22 mouse cellular contexts compared by ENCODE assay signal in the genomic region with DNA sequence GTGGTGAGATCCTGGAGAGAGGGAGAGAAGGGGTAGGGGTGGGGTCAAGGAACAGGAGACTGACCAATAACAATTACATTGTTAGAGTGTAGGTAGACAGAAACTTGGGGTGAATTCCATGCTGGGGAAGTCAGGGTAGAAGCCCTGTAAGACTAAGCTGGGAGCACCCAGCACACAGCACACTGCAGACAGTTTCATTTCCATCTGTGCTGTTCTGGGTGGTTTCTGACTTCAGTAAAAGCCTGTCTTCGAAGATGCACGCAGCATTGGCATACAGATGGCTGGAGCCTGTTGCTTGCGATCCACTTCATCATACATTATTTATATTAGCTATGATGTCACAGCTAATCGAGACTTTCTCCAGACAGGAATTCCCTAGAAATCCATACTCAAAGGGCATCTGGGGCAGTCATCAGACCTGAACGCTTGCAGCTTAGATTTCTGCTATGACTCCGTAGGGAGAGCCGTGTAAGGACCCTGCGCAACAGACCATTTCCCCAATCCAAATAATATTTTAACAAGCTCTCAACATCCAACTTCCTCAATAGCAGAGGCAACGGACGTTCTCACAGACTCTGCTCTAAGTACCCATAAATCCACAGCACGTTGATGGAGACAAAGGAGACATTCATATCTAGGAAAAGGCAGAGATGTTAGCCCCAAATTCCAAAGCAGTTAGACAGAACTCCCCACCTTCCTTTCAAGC. TPM values are rescaled to one million over a fixed set of nuclear protein-coding genes. Genes with fewer than 3 reads are reported as not detected.
DNase-seq lines count a peak whose midpoint lies in the region; ATAC-seq lines count a peak whose summit lies in the region.
"Had no signal": no experiment of that assay in that cellular context is flagged by ENCODE, and none has a peak within 500 bp of the region (broad histone marks: within the 10 kb centered on the region; RNA-seq: fewer than 3 reads in every experiment).

No protein-coding gene starts in this region.

- peak; percentile 54 for DNase-seq in layer of hippocampus, adult 9-11 months
- DNase-seq in layer of hippocampus, adult 9-10 months (ENCODE audit: low spot score): no peak
- DNase-seq in lung, postnatal 25 days (ENCODE audit: low spot score): no peak
- DNase-seq in brain, adult 2 months (ENCODE audit: low read depth, low spot score): peak; percentile 44
- DNase-seq: adrenal gland, adult 8-10 months; cerebellum, adult 9-10 months; forebrain, postnatal 0 days; gastrocnemius, postnatal 25 days; heart, adult 2 months; kidney, adult 18-20 months; lung, adult 2 months; thymus, adult 18-20 months had no signal

- no peak overlapping the region for H3K9ac ChIP-seq in lung, embryonic 15.5 days
- H3K9ac ChIP-seq in forebrain, embryonic 13.5 days: no peak overlapping the region
- H3K9ac ChIP-seq: forebrain, postnatal 0 days; hindbrain, embryonic 12.5 days; limb, embryonic 15.5 days; midbrain, embryonic 15.5 days; neural tube, embryonic 13.5 days had no signal

- H3K36me3 ChIP-seq in lung, embryonic 15.5 days: no peaks in the 10 kb centered on the region
- no peaks in the 10 kb centered on the region for H3K36me3 ChIP-seq in macrophage (ENCODE audit: inconsistent target)
- no peaks in the 10 kb centered on the region for H3K36me3 ChIP-seq in forebrain, embryonic 13.5 days (ENCODE audit: poor library complexity, severe bottlenecking)
- H3K36me3 ChIP-seq: forebrain, embryonic 10.5 days; hindbrain, embryonic 12.5 days; limb, embryonic 15.5 days; midbrain, embryonic 15.5 days; neural tube, embryonic 13.5 days had no signal

- peak overlapping the region; percentile 32 for H3K27ac ChIP-seq in lung, embryonic 15.5 days
- peak overlapping the region; percentile 48 for H3K27ac ChIP-seq in macrophage
- no peak overlapping the region for H3K27ac ChIP-seq in forebrain, embryonic 13.5 days
- H3K27ac ChIP-seq: forebrain, embryonic 10.5 days; heart, adult 2 months; hindbrain, embryonic 12.5 days; limb, embryonic 15.5 days; midbrain, embryonic 15.5 days; neural tube, embryonic 13.5 days had no signal

- H3K4me3 ChIP-seq in lung, embryonic 15.5 days: no peak overlapping the region
- H3K4me3 ChIP-seq in macrophage (ENCODE audit: inconsistent target): no peak overlapping the region
- H3K4me3 ChIP-seq in forebrain, embryonic 13.5 days: no peak overlapping the region
- H3K4me3 ChIP-seq: forebrain, embryonic 10.5 days; heart, adult 2 months; hindbrain, embryonic 12.5 days; limb, embryonic 15.5 days; midbrain, embryonic 15.5 days; myocyte; neural tube, embryonic 13.5 days had no signal

- H3K4me2 ChIP-seq in lung, embryonic 15.5 days: no peak overlapping the region; the same call in 1 of the 2 replicates
- H3K4me2 ChIP-seq in forebrain, embryonic 13.5 days: no peak overlapping the region
- H3K4me2 ChIP-seq: hindbrain, embryonic 12.5 days; limb, embryonic 15.5 days; midbrain, embryonic 15.5 days; neural tube, embryonic 13.5 days had no signal

- no peak for ATAC-seq in lung, embryonic 15.5 days (ENCODE audit: borderline replicate concordance, extremely low read depth, low FRiP score, low TSS enrichment)
- ATAC-seq in activated CD4-positive, CD25-positive, alpha-beta regulatory T cell, adult 4 months: no peak
- ATAC-seq in forebrain, embryonic 13.5 days: no peak
- ATAC-seq: forebrain, postnatal 0 days; midbrain, embryonic 15.5 days had no signal

- H3K79me2 ChIP-seq in macrophage (ENCODE audit: inconsistent target): peaks cover 98% of the 10 kb centered on the region

- 38% methylated on average over 11 of the region's 11 CpGs for WGBS in lung, embryonic 15.5 days
- WGBS in macrophage (ENCODE audit: missing documents): 17% methylated on average over 11 of the region's 11 CpGs
- WGBS in forebrain, embryonic 13.5 days: 82% methylated on average over 11 of the region's 11 CpGs

- H3K4me1 ChIP-seq in lung, embryonic 15.5 days: peaks cover 31% of the 10 kb centered on the region
- no peaks in the 10 kb centered on the region for H3K4me1 ChIP-seq in forebrain, embryonic 13.5 days
- H3K4me1 ChIP-seq: forebrain, embryonic 10.5 days; hindbrain, embryonic 12.5 days; limb, embryonic 15.5 days; midbrain, embryonic 15.5 days had no signal

- H3K9me3 ChIP-seq in lung, embryonic 15.5 days: no peaks in the 10 kb centered on the region
- no peaks in the 10 kb centered on the region for H3K9me3 ChIP-seq in forebrain, embryonic 13.5 days (replicated peaks)
- H3K9me3 ChIP-seq: limb, embryonic 15.5 days; midbrain, embryonic 15.5 days; neural tube, embryonic 13.5 days had no signal

- peaks cover 17% of the 10 kb centered on the region for H3K27me3 ChIP-seq in lung, embryonic 15.5 days
- H3K27me3 ChIP-seq in forebrain, embryonic 13.5 days: peaks cover 18% of the 10 kb centered on the region

RNA-seq across cellular contexts. Expression of a gene that starts 7.7 kb away (rescaled TPM):
- polyA plus RNA-seq in lung, embryonic 15.5 days (2015; fragmentation: Nextera tagmentation; extraction: Ambion mirVana): 35.1 and 36.6 TPM in 2 replicates
- 100 to 1,000 TPM in 5 of 26 experiments, 10 to 100 TPM in 21; 21.3 to 162 (median 50.2) TPM for total RNA-seq in macrophage (2018; cell fraction: chromatin; rRNA removed)
- 100 to 1,000 TPM; 149 to 501 (median 221) TPM for total RNA-seq in macrophage (2018; cell fraction: cytosol; rRNA removed)
- total RNA-seq in macrophage (2018; cell fraction: nucleus; rRNA removed): 100 to 1,000 TPM in 3 of 26 experiments, 10 to 100 TPM in 23; 24.5 to 128 (median 54.6) TPM
- polyA plus RNA-seq in macrophage (2018): 269 to 404 TPM (median 315 TPM) in 3 replicates
- 100 to 1,000 TPM; 294 to 357 TPM for polyA plus RNA-seq in activated CD4-positive, CD25-positive, alpha-beta regulatory T cell, adult 4 months (2017; shearing (Covaris generic))
- 10.2 and 11.5 TPM in 2 replicates for polyA plus RNA-seq in forebrain, embryonic 13.5 days (2015; fragmentation: Nextera tagmentation; extraction: Ambion mirVana)

RNA-seq across cellular contexts. Expression of a gene that starts 50.7 kb away (rescaled TPM):
- 24.9 and 26.2 TPM in 2 replicates for polyA plus RNA-seq in lung, embryonic 15.5 days (2015; fragmentation: Nextera tagmentation; extraction: Ambion mirVana)
- total RNA-seq in macrophage (2018; cell fraction: chromatin; rRNA removed): 100 to 1,000 TPM; 134 to 314 (median 197) TPM
- total RNA-seq in macrophage (2018; cell fraction: cytosol; rRNA removed): 10 to 100 TPM; 33.4 to 56.3 (median 43.4) TPM
- total RNA-seq in macrophage (2018; cell fraction: nucleus; rRNA removed): 100 to 1,000 TPM in 15 of 26 experiments, 10 to 100 TPM in 11; 55.8 to 208 (median 138) TPM
- 52.9 to 67.1 TPM (median 56.1 TPM) in 3 replicates for polyA plus RNA-seq in macrophage (2018)
- polyA plus RNA-seq in activated CD4-positive, CD25-positive, alpha-beta regulatory T cell, adult 4 months (2017; shearing (Covaris generic)): 10 to 100 TPM; 22.6 to 37.2 TPM
- 36.5 and 36.6 TPM in 2 replicates for polyA plus RNA-seq in forebrain, embryonic 13.5 days (2015; fragmentation: Nextera tagmentation; extraction: Ambion mirVana)

Comparison
In these comparisons a context has a peak if more than half of its experiments do, and no peak if none do; other contexts are left out.
1. DNase-seq: peak in layer of hippocampus, adult 9-11 months (single experiment) and brain, adult 2 months (single experiment); none in layer of hippocampus, adult 9-10 months (single experiment) and lung, postnatal 25 days (single experiment).